Mouse (Mus musculus) cortical plate, adult 2 months (tissue): ENCODE measurements at regions not wholly inside any gene's neighbourhood (a gene's known extent, or its start where the extent isn't known, plus 50 kb on each side); places are given as distances from the start of the nearest gene placed in this dataset.

Experiments used
- CTCF ChIP-seq: fragments of 200-500 bp; IDR thresholded peaks from 2 replicates; pipeline ENCODE4 v1.5.1; 2011; ENCODE audit warnings: mild to moderate bottlenecking, control low read depth, low read length; ENCODE audit not compliant: insufficient read depth; ENCODE audit errors: extremely low read depth
- POLR2A ChIP-seq: fragments of 200-500 bp; IDR thresholded peaks from 2 replicates; pipeline ENCODE4 v1.6.1; 2011; ENCODE audit warnings: mild to moderate bottlenecking, low read length, control low read depth; ENCODE audit not compliant: insufficient read depth; ENCODE audit errors: extremely low read depth

- TF ChIP-seq CTCF (no peak), POLR2A (no peak)
Measured at GRCm38 (mm10) chr16:31534923-31535523, 112.9 kb downstream of the Bdh1 start.
